Mouse (Mus musculus) liver, postnatal 0 days (tissue): ENCODE results near the gene Sept3.

ENCODE experiments used
- CTCF ChIP-seq: sonication (generic); IDR thresholded peaks from 2 replicates; pipeline ENCODE4 v1.5.1; 2016; ENCODE audit warnings: antibody characterized with exemption, low read depth
- EP300 ChIP-seq: IDR thresholded peaks from 2 replicates; pipeline ENCODE4 v1.6.1; 2016; ENCODE audit warnings: antibody characterized with exemption, low read depth, mild to moderate bottlenecking

- TF ChIP-seq CTCF (no peak; the same call in 1 of the 2 replicates), EP300 (no peak)
Observed at GRCm38 (mm10) chr15:82243311-82243710, 31.4 kb upstream of the Sept3 start.
